Mouse (Mus musculus) liver, adult 2 months (tissue): ENCODE data around the gene Clasp1.

Source experiments
- CTCF ChIP-seq: fragments of 200-500 bp; IDR thresholded peaks from 2 replicates; pipeline ENCODE4 v1.5.1; 2011; ENCODE audit warnings: low read depth, low read length, control low read depth
- POLR2A ChIP-seq: fragments of 200-500 bp; IDR thresholded peaks from 2 replicates; pipeline ENCODE4 v1.6.1; 2011; ENCODE audit warnings: low read length, control low read depth; ENCODE audit not compliant: insufficient read depth; ENCODE audit errors: extremely low read depth

DNA sequence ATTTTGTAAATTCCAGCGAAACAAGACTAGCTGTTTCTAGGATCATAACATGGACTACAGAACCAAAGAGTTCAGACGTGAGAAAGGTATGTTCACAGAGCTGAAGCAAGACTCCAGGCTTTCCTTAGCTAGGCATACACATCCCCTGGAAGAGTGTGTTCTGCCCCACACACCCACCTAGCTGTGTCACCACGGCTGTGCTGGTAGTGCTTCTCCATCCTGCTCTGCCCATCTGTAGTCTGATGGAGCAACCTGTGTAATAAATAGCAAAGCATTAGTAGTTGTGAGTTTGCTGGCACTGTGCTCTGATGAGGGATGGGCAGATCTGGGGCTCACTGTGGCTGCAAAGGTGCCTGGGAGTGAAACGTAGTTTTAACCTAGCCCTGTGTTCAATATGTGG is 163.2 kb downstream of the Clasp1 start:
- TF ChIP-seq CTCF (no peak), POLR2A (no peak)
